Mouse (Mus musculus) heart, embryonic 12.5 days (tissue): Measurements from ENCODE around the gene Rpp25l. TPM values are rescaled to one million over a fixed set of nuclear protein-coding genes. Genes with fewer than 3 reads are reported as not detected.

Source experiments
- ATAC-seq: fragments of 200-750 bp; cut with Nextera tagmentation; 2 replicates; pipeline ENCODE4 v1.8.0; 2017; ENCODE audit warnings: moderate TSS enrichment, moderate library complexity; ENCODE audit not compliant: insufficient number of reproducible peaks, low FRiP score
- H3K27ac ChIP-seq: fragments of 300-500 bp; sonication (generic); 2 replicates; pipeline ENCODE4 v1.5.1; 2016; ENCODE audit warnings: mild to moderate bottlenecking, moderate library complexity; ENCODE audit not compliant: poor library complexity, severe bottlenecking
- H3K27me3 ChIP-seq: fragments of 300-500 bp; sonication (generic); replicated peaks from 2 replicates; pipeline ENCODE4 v1.6.1; 2016; ENCODE audit warnings: mild to moderate bottlenecking, moderate library complexity
- H3K36me3 ChIP-seq: fragments of 300-500 bp; sonication (generic); 2 replicates; pipeline ENCODE4 v1.6.1; 2016; ENCODE audit warnings: mild to moderate bottlenecking, moderate library complexity
- H3K4me1 ChIP-seq: fragments of 300-500 bp; sonication (generic); replicated peaks from 2 replicates; pipeline ENCODE4 v1.6.1; 2016; ENCODE audit warnings: mild to moderate bottlenecking
- H3K4me2 ChIP-seq: fragments of 300-500 bp; sonication (generic); 2 replicates; pipeline ENCODE4 v1.6.1; 2016; ENCODE audit warnings: mild to moderate bottlenecking, moderate library complexity
- H3K4me3 ChIP-seq: fragments of 300-500 bp; sonication (generic); 2 replicates; pipeline ENCODE4 v1.5.1; 2016; ENCODE audit warnings: mild to moderate bottlenecking
- H3K9ac ChIP-seq: fragments of 300-500 bp; sonication (generic); 2 replicates; pipeline ENCODE4 v1.6.1; 2016; ENCODE audit warnings: mild to moderate bottlenecking, moderate library complexity
- H3K9me3 ChIP-seq: fragments of 300-500 bp; sonication (generic); replicated peaks from 2 replicates; pipeline ENCODE4 v1.6.1; 2016; ENCODE audit warnings: mild to moderate bottlenecking, moderate library complexity
- WGBS: fragments of 180-500 bp; shearing (Covaris S2); methylation state at CpG from one replicate; pipeline ENCODE4 v1.1.7; 2016; 5-methylcytosine and 5-hydroxymethylcytosine counted together
- polyA plus RNA-seq: library from polyadenylated mRNA; unstranded; fragments of >200 nt; fragmentation: Nextera tagmentation; extraction: Ambion mirVana; gene quantifications from 2 replicates; pipeline ENCODE4 v1.2.1, GENCODE M21; 2016

Gene Rpp25l
- polyA plus RNA-seq, 1 experiment from 2014 or later, result 39.7 TPM

- peak within 1 kb of the TSS; percentile 38 for H3K9ac ChIP-seq
Measured at GRCm38 (mm10) chr4:41731052-41731765, 17.9 kb upstream of the Rpp25l start, which contains the start of gene Arid3c. Arid3c (minus strand) TSS chr4:41731142.

GRCm38 (mm10) chr4:41726826-41727621 lies 13.7 kb upstream of the Rpp25l start:
- Histone ChIP-seq H3K4me3 (no peak overlapping the region), H3K4me1 (peaks cover 12% of the 10 kb centered on the region), H3K36me3 (no peaks in the 10 kb centered on the region), H3K9me3 (no peaks in the 10 kb centered on the region), H3K4me2 (no peak overlapping the region), H3K27ac (no peak overlapping the region), H3K27me3 (peaks cover 82% of the 10 kb centered on the region), H3K9ac (no peak overlapping the region)
- ATAC-seq, result no peak
- 15% methylated on average over 20 of the region's 20 CpGs for WGBS

More at GRCm38 (mm10) chr4:41731052-41731765, 17.9 kb upstream of the Rpp25l start, which contains the start of gene Arid3c:
- peak within 1 kb of the TSS; percentile 41 for H3K4me3 ChIP-seq
- H3K27ac ChIP-seq, result no peak within 1 kb of the TSS
- H3K27me3 ChIP-seq, result peaks cover 74% of the 10 kb centered on the region
- H3K4me2 ChIP-seq, result peak within 1 kb of the TSS; percentile 66
- WGBS, result 2% methylated on average over 50 of the region's 50 CpGs
- no peak for ATAC-seq
- H3K4me1 ChIP-seq, result no peaks in the 10 kb centered on the region
- peaks cover 6% of the 10 kb centered on the region; the same call in 1 of the 2 replicates for H3K9me3 ChIP-seq
- H3K36me3 ChIP-seq, result no peaks in the 10 kb centered on the region

DNA sequence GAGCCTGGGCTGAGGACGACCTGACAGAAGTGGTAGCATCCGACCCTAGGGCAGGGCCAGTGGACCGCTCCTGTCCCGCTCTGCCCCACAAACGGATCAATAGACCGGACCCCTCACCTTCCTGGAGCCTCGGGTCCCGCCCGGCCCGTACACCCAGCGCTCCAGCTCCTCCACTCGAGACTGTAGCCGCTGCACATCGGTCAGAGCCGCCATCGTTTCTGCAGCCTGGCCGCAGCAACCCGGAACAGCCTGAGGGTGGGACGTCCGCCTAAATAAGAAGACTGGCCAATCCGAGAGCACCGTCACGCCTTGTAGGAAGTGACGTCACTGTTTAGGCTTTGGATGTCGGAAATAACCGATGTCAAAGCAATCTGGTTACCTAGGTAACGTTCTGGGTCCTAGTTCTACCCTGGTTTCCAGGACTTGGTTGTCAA lies 9.6 kb upstream of the Rpp25l start, which contains the start of gene Dctn3:
Dctn3 (minus strand) TSS at position 253 of the 434 bp plus-strand sequence.
- H3K4me2 ChIP-seq, result peak within 1 kb of the TSS; percentile 84
- H3K36me3 ChIP-seq, result peaks cover 27% of the 10 kb centered on the region
- peaks cover 44% of the 10 kb centered on the region for H3K27me3 ChIP-seq
- peak within 1 kb of the TSS; percentile 85 for H3K9ac ChIP-seq
- H3K27ac ChIP-seq, result no peak within 1 kb of the TSS
- peaks cover 16% of the 10 kb centered on the region for H3K4me1 ChIP-seq
- ATAC-seq, result peak; percentile 95
- H3K4me3 ChIP-seq, result peak within 1 kb of the TSS; percentile 78
- H3K9me3 ChIP-seq, result no peaks in the 10 kb centered on the region
- under 1% methylated on average over 27 of the region's 27 CpGs for WGBS

GRCm38 (mm10) chr4:41716834-41717233 lies 3.5 kb upstream of the Rpp25l start:
- Histone ChIP-seq H3K4me2 (no peak overlapping the region), H3K36me3 (peaks cover 53% of the 10 kb centered on the region), H3K27me3 (no peaks in the 10 kb centered on the region), H3K9me3 (no peaks in the 10 kb centered on the region), H3K4me3 (no peak overlapping the region), H3K9ac (no peak overlapping the region), H3K4me1 (peaks cover 21% of the 10 kb centered on the region), H3K27ac (no peak overlapping the region)
- ATAC-seq, result no peak
- 52% methylated on average over 6 of the region's 6 CpGs for WGBS

DNA sequence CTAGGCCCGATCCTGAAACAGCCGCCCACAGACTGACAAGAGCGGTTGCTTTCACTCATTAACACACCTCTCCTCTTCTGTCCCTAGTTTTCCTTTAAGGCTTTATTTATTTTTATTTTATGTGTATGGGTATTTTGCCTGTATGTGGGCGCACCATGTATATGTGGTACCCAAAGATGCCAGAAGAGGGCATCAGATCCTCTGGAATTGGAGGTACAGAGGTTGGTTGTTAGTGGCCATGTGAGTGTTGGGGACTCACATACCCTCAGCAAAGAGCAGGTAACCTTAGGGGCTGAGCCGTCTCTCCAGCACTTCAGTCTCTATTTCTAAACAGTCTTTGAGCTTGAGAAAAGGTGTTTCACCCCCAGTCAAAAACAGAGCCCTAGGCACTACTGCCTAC lies 2.3 kb upstream of the Rpp25l start:
- WGBS, result 84% methylated on average over 5 of the region's 5 CpGs
- Histone ChIP-seq H3K4me3 (no peak overlapping the region), H3K36me3 (peaks cover 57% of the 10 kb centered on the region)

GRCm38 (mm10) chr4:41715082-41715481 lies 1.7 kb upstream of the Rpp25l start:
- no peak for ATAC-seq
- peaks cover 52% of the 10 kb centered on the region for H3K36me3 ChIP-seq
- no peak overlapping the region for H3K9ac ChIP-seq
- peaks cover 23% of the 10 kb centered on the region for H3K4me1 ChIP-seq
- no peak overlapping the region for H3K4me2 ChIP-seq
- no peaks in the 10 kb centered on the region for H3K27me3 ChIP-seq
- no peak overlapping the region for H3K27ac ChIP-seq
- 71% methylated on average over 8 of the region's 8 CpGs for whole genome bisulfite sequencing
- no peak overlapping the region for H3K4me3 ChIP-seq
- no peaks in the 10 kb centered on the region for H3K9me3 ChIP-seq

More for the DNA sequence above, 2.3 kb upstream of the Rpp25l start:
- Histone ChIP-seq H3K9me3 (no peaks in the 10 kb centered on the region), H3K27me3 (no peaks in the 10 kb centered on the region), H3K9ac (no peak overlapping the region), H3K4me2 (no peak overlapping the region), H3K4me1 (peaks cover 23% of the 10 kb centered on the region), H3K27ac (no peak overlapping the region)
- ATAC-seq, result no peak

DNA sequence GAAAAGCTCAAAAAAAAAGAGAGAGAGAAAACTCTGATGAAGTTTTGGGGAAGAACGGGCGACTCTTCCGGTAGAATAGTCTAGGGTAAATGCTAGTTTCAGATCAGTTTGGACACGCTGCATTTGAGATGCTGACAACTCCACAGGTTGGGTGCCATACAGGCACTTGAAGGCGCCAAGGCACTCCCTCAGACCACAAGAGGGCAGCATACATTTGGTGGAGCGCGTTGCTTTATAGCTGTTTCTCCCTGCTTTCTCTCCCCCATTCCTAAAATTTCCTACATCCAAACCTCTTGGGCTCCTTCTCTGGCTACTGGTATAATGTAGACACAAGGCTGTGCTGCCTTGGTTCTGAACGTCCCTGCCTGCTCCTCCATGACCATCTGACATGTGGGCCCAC lies 942 bp upstream of the Rpp25l start:
- no peak for ATAC-seq
- no peaks in the 10 kb centered on the region for H3K27me3 ChIP-seq
- H3K4me2 ChIP-seq, result peak overlapping the region; percentile 94
- H3K4me3 ChIP-seq, result 0 out of 2 replicates have a peak overlapping the region, but pooled peaks have one; percentile 71
- no peak overlapping the region for H3K9ac ChIP-seq
- no peak overlapping the region for H3K27ac ChIP-seq
- WGBS, result 13% methylated on average over 8 of the region's 8 CpGs
- peaks cover 23% of the 10 kb centered on the region for H3K4me1 ChIP-seq
- peaks cover 45% of the 10 kb centered on the region for H3K36me3 ChIP-seq
- H3K9me3 ChIP-seq, result no peaks in the 10 kb centered on the region

- peaks cover 23% of the 10 kb centered on the region for H3K4me1 ChIP-seq
- 43% methylated on average over 31 of the region's 31 CpGs for WGBS
- H3K9me3 ChIP-seq, result no peaks in the 10 kb centered on the region
- H3K4me3 ChIP-seq, result peak overlapping the region; percentile 71
- H3K27ac ChIP-seq, result 0 out of 2 replicates have a peak overlapping the region, but pooled peaks have one; percentile 58
- peak; percentile 14; the same call in 1 of the 2 replicates for ATAC-seq
- H3K27me3 ChIP-seq, result peaks cover 6% of the 10 kb centered on the region; the same call in 1 of the 2 replicates
- H3K36me3 ChIP-seq, result peaks cover 29% of the 10 kb centered on the region
- H3K9ac ChIP-seq, result peak overlapping the region; percentile 91
- H3K4me2 ChIP-seq, result peak overlapping the region; percentile 94
Measured at GRCm38 (mm10) chr4:41712421-41713196, 725 bp downstream of the Rpp25l start.

DNA sequence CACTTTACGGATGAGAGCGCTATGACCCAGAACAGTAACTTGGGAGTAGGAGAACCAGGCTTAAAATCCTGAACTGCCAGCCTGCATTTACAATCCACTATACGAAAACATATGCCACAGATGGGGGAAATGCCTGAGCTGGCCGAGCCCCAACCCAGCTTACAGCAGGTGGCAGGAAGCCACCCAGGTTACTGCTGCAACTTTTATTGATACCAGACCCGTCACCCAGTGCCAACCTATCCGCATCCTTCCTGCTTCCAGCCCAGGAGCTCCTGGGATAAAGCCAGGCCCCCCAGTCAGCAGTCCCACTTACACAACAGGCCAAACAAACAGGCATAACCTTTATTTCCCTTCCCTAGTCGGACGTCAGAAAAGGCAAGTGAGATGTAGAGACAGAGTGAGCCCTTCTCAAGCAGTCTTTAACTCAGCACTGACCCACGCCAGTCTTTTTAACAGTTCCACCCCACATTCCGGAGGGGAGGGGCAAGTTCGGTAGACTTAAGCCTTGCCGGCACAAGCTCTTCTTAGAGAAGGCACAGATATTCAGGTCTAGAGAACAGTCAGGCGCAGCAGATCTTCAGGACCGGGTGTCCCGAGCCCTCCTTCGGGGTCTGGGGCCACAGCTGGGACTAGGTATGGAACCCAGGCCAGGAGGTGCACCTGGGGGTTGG lies 1.5 kb downstream of the Rpp25l start:
- Histone ChIP-seq H3K27ac (no peak overlapping the region), H3K4me2 (peak overlapping the region; percentile 94), H3K27me3 (peaks cover 7% of the 10 kb centered on the region; the same call in 1 of the 2 replicates), H3K4me3 (peak overlapping the region; percentile 71), H3K9me3 (no peaks in the 10 kb centered on the region), H3K36me3 (peaks cover 21% of the 10 kb centered on the region), H3K4me1 (peaks cover 30% of the 10 kb centered on the region), H3K9ac (peak overlapping the region; percentile 91)
- ATAC-seq, result no peak
- 78% methylated on average over 16 of the region's 16 CpGs for WGBS

- H3K9me3 ChIP-seq, result no peaks in the 10 kb centered on the region
- no peak overlapping the region for H3K27ac ChIP-seq
- no peak overlapping the region for H3K9ac ChIP-seq
- H3K36me3 ChIP-seq, result peaks cover 10% of the 10 kb centered on the region
- H3K4me3 ChIP-seq, result no peak overlapping the region
- peaks cover 16% of the 10 kb centered on the region for H3K27me3 ChIP-seq
- H3K4me1 ChIP-seq, result peaks cover 40% of the 10 kb centered on the region
- no peak for ATAC-seq
- 60% methylated on average over 4 of the region's 4 CpGs for WGBS
- no peak overlapping the region for H3K4me2 ChIP-seq
Measured at GRCm38 (mm10) chr4:41710229-41710628, 3.1 kb downstream of the Rpp25l start.
